Mouse (Mus musculus) lung, postnatal 25 days (tissue): ENCODE results near the gene Chrnb4.

Experiments used
- DNase-seq: peaks from one replicate; pipeline ENCODE4 v3.0.0; 2022; ENCODE audit warnings: low spot score

The Chrnb4 gene

GRCm38 (mm10) chr9:55048211-55048880, at the start of gene Chrnb4:
Chrnb4 (minus strand) TSS chr9:55048779.
- no peak for DNase-seq

- DNase-seq = no peak
Observed at GRCm38 (mm10) chr9:55096870-55097269, 48.3 kb upstream of the Chrnb4 start.

- DNase-seq = no peak
Observed at GRCm38 (mm10) chr9:55096033-55096432, 47.5 kb upstream of the Chrnb4 start.

- DNase-seq = no peak
Observed at GRCm38 (mm10) chr9:55090141-55090540, 41.6 kb upstream of the Chrnb4 start.

- no peak for DNase-seq
Observed at GRCm38 (mm10) chr9:55089226-55089625, 40.6 kb upstream of the Chrnb4 start.

- no peak for DNase-seq
Observed at GRCm38 (mm10) chr9:55083154-55083913, 34.8 kb upstream of the Chrnb4 start.

GRCm38 (mm10) chr9:55067965-55068265, 19.3 kb upstream of the Chrnb4 start:
- DNase-seq = no peak

- DNase-seq = no peak
Observed at GRCm38 (mm10) chr9:55067260-55067964, 18.8 kb upstream of the Chrnb4 start.

GRCm38 (mm10) chr9:55065241-55065640, 16.7 kb upstream of the Chrnb4 start:
- DNase-seq = no peak

GRCm38 (mm10) chr9:55058067-55058466, 9.5 kb upstream of the Chrnb4 start:
- DNase-seq = no peak

- no peak for DNase-seq
Observed at GRCm38 (mm10) chr9:55055386-55055930, 6.9 kb upstream of the Chrnb4 start.

GRCm38 (mm10) chr9:55046764-55047163, 1.8 kb downstream of the Chrnb4 start:
- DNase-seq = no peak

- no peak for DNase-seq
Observed at GRCm38 (mm10) chr9:55045001-55045400, 3.6 kb downstream of the Chrnb4 start.

- no peak for DNase-seq
Observed at GRCm38 (mm10) chr9:55043688-55044087, 4.9 kb downstream of the Chrnb4 start.

- DNase-seq = no peak
Observed at GRCm38 (mm10) chr9:55041389-55041788, 7.2 kb downstream of the Chrnb4 start.

GRCm38 (mm10) chr9:55039983-55040382, 8.6 kb downstream of the Chrnb4 start:
- no peak for DNase-seq

- DNase-seq = no peak
Observed at GRCm38 (mm10) chr9:55038948-55039347, 9.6 kb downstream of the Chrnb4 start.

GRCm38 (mm10) chr9:55031435-55032167, 17.0 kb downstream of the Chrnb4 start:
- DNase-seq = no peak

- DNase-seq = no peak
Observed at GRCm38 (mm10) chr9:55026275-55026663, 22.3 kb downstream of the Chrnb4 start, which contains the start of gene Chrna3. Chrna3 (minus strand) TSS chr9:55026562.

- no peak for DNase-seq
Observed at GRCm38 (mm10) chr9:55025534-55026274, 22.9 kb downstream of the Chrnb4 start.

GRCm38 (mm10) chr9:55023902-55024583, 24.5 kb downstream of the Chrnb4 start:
- peak; percentile 70 for DNase-seq
